Mouse (Mus musculus) cerebellum, adult 11 months (tissue): ENCODE measurements around the gene Babam2.

ENCODE experiments used
- DNase-seq: peaks from one replicate; pipeline ENCODE4 v3.0.0; 2022

Babam2 gene

DNA sequence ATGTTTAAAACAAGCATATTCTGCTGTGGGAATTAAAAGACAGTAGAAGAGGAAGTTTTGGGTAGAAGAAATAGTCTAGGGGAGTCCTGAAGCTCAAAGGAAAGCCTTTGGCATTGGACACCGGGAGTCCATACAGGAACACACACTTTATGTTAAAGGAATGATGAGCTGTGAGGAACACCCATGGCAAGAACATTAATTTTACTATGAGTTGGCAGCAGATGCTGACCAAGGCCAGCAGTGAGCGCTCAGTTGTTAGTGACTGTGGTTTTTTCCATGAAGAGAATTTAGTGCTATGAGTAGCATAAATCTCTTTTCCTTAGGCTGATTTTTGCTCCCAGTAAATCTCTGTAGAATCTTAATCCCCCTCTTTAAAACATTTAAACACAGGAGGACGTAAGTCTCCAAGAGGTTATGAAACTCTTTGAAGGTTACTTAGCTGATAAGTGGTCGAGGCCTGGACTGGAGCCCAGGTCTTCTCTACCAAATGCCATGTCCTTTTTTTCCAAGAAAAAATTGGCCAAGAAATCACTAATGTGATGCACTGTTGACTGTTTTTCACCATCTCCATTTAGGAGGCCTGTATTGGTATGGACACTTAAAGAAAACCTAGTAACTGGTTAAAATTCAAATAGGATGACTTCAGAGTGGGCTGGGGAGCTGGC is 18.1 kb downstream of the Babam2 start:
- DNase-seq: no peak

- no peak for DNase-seq
These were observed 27.0 kb downstream of the Babam2 start for GRCm38 (mm10) chr5:31724519-31724918.

- DNase-seq: no peak
These were observed 28.4 kb downstream of the Babam2 start for GRCm38 (mm10) chr5:31725885-31726284.

GRCm38 (mm10) chr5:31727456-31727855 is 30.0 kb downstream of the Babam2 start:
- no peak for DNase-seq

GRCm38 (mm10) chr5:31732644-31733338 is 35.3 kb downstream of the Babam2 start:
- no peak for DNase-seq

DNA sequence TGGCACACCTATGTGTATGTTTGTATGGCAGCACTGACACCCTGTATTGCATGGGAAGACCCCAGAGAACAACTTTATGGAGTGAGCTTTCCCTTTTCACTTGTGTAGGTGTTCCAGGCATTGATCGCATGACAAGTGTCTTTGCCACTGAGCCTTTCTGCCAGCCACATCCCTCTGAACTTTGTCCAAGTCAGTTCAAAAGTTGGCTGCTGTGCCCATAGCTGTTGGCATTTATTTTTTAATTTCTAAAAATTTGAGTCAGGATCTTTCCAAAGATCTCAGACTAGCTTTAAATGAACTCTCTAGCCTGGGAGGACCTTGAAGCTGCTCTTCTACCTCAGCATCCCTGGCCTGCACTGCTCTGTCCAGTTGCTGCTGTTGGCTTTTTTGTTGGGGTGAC is 44.4 kb downstream of the Babam2 start:
- no peak for DNase-seq

DNA sequence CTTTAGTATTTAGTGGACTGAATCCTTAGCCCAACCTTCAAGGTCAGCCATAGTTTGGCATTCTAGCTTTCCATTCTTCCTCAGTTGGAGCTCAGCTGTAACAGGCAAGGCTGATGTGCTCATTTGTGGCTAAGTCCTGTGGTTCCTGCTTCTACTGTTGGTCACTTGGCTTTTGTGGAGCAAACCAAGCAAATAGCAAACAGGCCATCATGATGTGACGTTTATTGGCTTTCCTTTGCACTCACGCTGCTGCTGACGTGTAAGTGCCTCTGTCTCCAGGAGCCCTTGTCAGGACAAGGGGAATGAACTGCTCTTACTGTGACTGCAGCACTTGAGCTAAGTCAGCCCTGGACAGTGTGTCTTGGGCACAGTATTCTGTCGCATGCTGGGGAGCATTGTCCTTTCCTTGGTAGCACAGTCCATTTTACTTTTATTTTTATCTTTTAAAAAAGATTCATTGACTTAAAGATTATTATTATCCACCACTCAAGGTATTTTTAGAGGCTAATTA is 45.1 kb downstream of the Babam2 start:
- DNase-seq: no peak

GRCm38 (mm10) chr5:31749401-31749800 is 51.9 kb downstream of the Babam2 start:
- DNase-seq: no peak

DNA sequence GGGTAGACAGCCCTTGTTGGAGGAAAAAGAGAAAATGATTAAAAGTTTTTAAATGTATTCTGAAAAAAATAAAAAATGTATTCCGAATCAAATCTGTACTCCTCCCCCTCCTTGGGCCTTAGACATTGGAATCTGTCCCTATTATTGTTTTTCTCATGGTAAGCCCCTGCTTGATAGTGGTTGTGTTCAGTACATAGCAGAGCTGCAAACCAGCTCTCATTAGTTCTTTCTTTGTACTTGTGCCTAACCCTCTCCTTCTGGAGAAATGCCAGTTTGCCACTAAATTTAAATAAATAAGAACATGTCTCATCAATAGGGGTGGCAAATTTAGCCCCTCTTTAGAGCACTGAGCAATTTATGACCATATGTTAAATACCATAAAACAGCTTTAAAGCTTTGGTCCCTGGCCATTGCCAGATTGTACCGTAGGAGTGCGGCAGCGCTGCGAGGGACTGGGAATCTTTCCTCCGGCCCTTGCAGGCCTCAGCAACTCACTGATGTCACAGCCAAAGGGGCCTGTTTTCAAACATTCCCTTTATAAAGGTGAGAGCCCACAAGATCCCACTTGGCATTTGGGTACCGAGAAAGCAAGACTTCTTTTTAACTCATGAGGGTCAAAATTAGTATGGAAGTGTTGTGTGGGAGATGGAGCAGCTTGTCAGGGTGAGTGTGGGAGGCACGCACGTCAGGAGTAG is 52.9 kb downstream of the Babam2 start:
- no peak for DNase-seq

DNA sequence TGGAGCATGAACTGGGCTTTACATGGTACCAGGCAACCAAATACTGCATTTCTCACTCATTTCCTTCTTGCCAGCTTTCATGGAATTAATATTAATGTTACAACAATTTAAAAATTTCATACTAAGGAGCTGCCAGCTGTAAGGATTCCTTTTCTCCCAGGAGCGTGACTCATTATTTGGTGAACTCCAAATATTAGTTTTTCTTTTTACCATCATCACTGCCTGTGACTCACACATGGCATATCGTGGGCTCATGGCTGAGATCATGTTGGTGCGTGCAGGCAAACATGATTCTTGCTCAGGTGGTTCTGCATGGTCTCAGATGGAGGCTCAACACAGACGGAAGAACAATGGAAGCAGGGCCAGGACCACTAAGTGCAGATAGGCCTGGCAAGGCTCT is 53.5 kb downstream of the Babam2 start:
- no peak for DNase-seq

DNA sequence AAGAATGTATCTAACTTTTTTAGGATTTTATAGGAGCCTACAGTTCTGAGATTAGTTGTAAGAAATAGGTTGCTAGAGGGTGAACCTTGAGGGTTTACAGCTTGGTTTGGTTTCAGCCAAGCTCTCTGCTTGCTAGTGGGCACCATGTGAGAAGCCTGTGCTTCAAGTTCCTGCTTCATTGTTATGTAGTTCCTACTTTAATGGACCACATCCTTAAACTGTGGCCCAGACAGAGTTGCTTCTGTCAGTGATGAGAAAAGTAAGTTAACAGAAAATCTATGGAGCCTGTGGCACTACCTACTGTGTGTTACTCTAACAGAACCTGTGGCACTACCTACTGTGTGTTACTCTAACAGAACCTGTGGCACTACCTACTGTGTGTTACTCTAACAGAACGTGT is 57.1 kb downstream of the Babam2 start:
- no peak for DNase-seq

- DNase-seq: no peak
These were observed 57.8 kb downstream of the Babam2 start for GRCm38 (mm10) chr5:31755255-31755654.

DNA sequence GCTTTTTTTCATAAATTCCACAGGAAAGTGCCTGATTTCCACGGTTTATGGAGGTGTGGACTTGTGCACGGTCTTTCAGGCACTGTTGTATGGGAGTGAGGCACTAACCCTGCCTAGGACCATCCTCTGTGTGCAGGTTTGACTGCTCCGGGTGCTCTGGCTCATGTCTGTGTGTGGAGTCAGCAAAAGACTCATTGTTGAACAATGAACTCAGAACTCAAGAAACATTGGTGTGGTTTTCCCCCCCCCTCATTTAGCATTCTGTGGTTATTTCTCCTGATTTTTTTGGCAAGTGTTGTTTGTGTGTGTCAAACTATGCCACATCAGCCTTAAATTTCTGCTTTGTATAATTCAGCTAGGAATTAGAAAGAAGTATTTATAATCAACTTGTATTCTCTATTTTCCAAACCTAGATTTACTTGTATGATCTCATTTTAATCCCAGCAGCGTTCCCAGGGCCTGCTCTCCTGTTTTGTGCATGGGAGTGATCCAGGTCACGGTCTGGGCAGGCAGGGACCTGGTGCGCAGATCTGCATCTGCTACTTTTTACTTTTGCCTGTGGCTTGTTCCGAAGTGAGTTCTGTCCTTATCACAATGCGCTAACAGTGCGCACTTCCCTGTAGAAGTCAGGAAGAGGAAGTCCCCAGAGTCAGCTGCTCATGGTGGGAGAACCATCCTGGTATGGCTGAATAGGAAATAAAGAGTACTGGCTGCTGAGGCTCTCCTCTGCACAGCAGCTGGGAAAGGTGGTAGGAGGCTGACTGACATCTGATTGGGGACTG is 61.0 kb downstream of the Babam2 start:
- DNase-seq: no peak

DNA sequence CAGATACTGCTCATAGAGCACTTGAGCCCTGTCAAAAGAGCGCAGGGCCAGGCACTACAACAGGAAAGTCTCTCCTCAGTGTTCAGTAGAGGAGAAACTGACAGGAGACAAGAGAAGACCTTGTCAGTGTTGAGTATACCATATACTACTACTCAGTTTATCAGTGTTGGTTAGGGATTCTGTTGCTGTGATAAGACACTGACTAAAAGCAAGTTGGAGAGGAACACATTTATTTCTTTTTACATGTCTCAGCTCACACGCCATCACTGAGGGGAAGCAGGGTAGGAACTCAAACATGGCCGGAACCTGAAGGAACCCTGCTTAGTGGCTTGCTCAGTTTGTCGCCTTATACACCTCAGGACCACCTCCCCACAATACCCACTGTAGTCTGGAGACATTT is 64.4 kb downstream of the Babam2 start:
- DNase-seq: no peak

GRCm38 (mm10) chr5:31762773-31763172 is 65.3 kb downstream of the Babam2 start:
- no peak for DNase-seq

DNA sequence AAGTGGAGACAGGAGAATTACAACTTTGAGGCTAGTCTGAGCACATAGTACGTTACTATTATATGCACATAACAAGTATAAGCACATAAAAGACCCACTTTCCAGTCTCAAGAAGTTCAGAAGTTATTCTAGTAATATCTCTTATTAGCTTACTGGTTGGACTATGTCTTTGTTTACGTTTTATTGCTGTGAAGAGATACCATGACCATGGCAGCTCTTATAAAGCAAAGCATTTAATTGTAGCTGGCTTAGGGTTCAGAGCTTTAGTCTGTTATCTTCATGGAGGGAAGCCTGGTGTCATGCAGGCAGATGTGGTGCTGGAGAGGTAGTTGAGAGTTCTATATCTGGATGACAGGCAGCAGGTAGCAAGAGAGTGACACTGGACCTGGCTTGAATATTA is 68.3 kb downstream of the Babam2 start:
- no peak for DNase-seq

GRCm38 (mm10) chr5:31766841-31767542 is 69.5 kb downstream of the Babam2 start:
- DNase-seq: no peak

GRCm38 (mm10) chr5:31771486-31771885 is 74.0 kb downstream of the Babam2 start:
- no peak for DNase-seq

GRCm38 (mm10) chr5:31771921-31772320 is 74.4 kb downstream of the Babam2 start:
- no peak for DNase-seq

GRCm38 (mm10) chr5:31774976-31775375 is 77.5 kb downstream of the Babam2 start:
- DNase-seq: no peak

- DNase-seq: no peak
These were observed 84.1 kb downstream of the Babam2 start for GRCm38 (mm10) chr5:31781624-31782023.

DNA sequence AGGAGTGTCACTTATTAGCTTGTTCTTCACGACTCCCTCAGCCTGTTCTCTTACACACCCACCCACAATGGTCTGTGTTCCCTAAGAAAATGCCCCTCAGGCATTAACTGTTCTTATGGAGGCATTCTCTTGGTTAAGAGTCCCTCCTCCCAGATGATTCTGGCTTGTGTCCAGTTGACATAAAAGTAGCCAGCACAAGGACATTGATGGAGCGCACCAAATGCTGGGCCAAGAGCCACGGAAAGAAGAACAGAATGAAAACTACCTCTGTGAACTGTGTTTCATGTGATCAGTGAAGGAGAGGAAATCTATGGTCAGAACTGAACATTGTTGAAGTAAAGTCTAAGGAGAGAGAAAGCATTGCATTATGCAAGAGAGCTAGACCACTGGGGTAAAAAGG is 89.7 kb downstream of the Babam2 start:
- DNase-seq: no peak

- no peak for DNase-seq
These were observed 90.1 kb downstream of the Babam2 start for GRCm38 (mm10) chr5:31787622-31788021.
